Mouse (Mus musculus): Measurements from ENCODE around the gene Rae1. TPM values are rescaled to one million over a fixed set of nuclear protein-coding genes. Genes with fewer than 3 reads are reported as not detected.

The Rae1 gene
- polyA plus RNA-seq, 1 experiment from 2014 or later: 150 TPM

- 32% methylated on average over 8 of the region's 8 CpGs for WGBS
- Histone ChIP-seq H3K9ac (no peak overlapping the region), H3K9me3 (no peaks in the 10 kb centered on the region), H3K36me3 (no peaks in the 10 kb centered on the region), H3K4me1 (peaks cover 18% of the 10 kb centered on the region; the same call in 1 of the 2 replicates), H3K27me3 (no peaks in the 10 kb centered on the region), H3K4me3 (no peak overlapping the region), H3K4me2 (replicated peaks) (no peak overlapping the region), H3K27ac (no peak overlapping the region)
- ATAC-seq (ENCODE audit: insufficient number of reproducible peaks, insufficient read depth, low FRiP score, low TSS enrichment): no peak
Observed at GRCm38 (mm10) chr2:173050604-173051382, 50.9 kb downstream of the Rae1 start.

- no peak overlapping the region for H3K9ac ChIP-seq
- 90% methylated on average over 8 of the region's 8 CpGs for WGBS
- H3K36me3 ChIP-seq: no peaks in the 10 kb centered on the region
- no peak for ATAC-seq (ENCODE audit: insufficient number of reproducible peaks, insufficient read depth, low FRiP score, low TSS enrichment)
- no peak overlapping the region for H3K27ac ChIP-seq
- no peaks in the 10 kb centered on the region for H3K27me3 ChIP-seq
- no peak overlapping the region for H3K4me3 ChIP-seq
- H3K9me3 ChIP-seq: no peaks in the 10 kb centered on the region
- H3K4me1 ChIP-seq: peaks cover 13% of the 10 kb centered on the region; the same call in 1 of the 2 replicates
- no peak overlapping the region for H3K4me2 ChIP-seq (replicated peaks)
Observed at GRCm38 (mm10) chr2:173052881-173053280, 53.0 kb downstream of the Rae1 start.

GRCm38 (mm10) chr2:173053846-173054245 is 53.9 kb downstream of the Rae1 start:
- Histone ChIP-seq H3K9me3 (no peaks in the 10 kb centered on the region), H3K4me2 (replicated peaks) (no peak overlapping the region), H3K27me3 (no peaks in the 10 kb centered on the region), H3K9ac (no peak overlapping the region), H3K36me3 (no peaks in the 10 kb centered on the region), H3K4me3 (no peak overlapping the region), H3K4me1 (peaks cover 13% of the 10 kb centered on the region; the same call in 1 of the 2 replicates), H3K27ac (no peak overlapping the region)
- 71% methylated on average over 6 of the region's 6 CpGs for WGBS
- ATAC-seq (ENCODE audit: insufficient number of reproducible peaks, insufficient read depth, low FRiP score, low TSS enrichment): no peak

GRCm38 (mm10) chr2:173056303-173056881 is 56.5 kb downstream of the Rae1 start:
- no peaks in the 10 kb centered on the region for H3K27me3 ChIP-seq
- 78% methylated on average over 10 of the region's 10 CpGs for WGBS
- H3K9ac ChIP-seq: no peak overlapping the region
- no peak for ATAC-seq (ENCODE audit: insufficient number of reproducible peaks, insufficient read depth, low FRiP score, low TSS enrichment)
- H3K4me3 ChIP-seq: no peak overlapping the region
- H3K27ac ChIP-seq: no peak overlapping the region
- H3K4me2 ChIP-seq (replicated peaks): no peak overlapping the region
- H3K36me3 ChIP-seq: no peaks in the 10 kb centered on the region
- H3K4me1 ChIP-seq: peaks cover under 1% of the 10 kb centered on the region; the same call in 1 of the 2 replicates
- no peaks in the 10 kb centered on the region for H3K9me3 ChIP-seq

- no peak for ATAC-seq (ENCODE audit: insufficient number of reproducible peaks, insufficient read depth, low FRiP score, low TSS enrichment)
- Histone ChIP-seq H3K36me3 (no peaks in the 10 kb centered on the region), H3K27ac (no peak overlapping the region), H3K4me1 (peaks cover 6% of the 10 kb centered on the region; the same call in 1 of the 2 replicates), H3K9ac (no peak overlapping the region), H3K4me3 (no peak overlapping the region), H3K9me3 (no peaks in the 10 kb centered on the region), H3K27me3 (no peaks in the 10 kb centered on the region), H3K4me2 (replicated peaks) (no peak overlapping the region)
- WGBS: 80% methylated on average over 11 of the region's 11 CpGs
Observed at GRCm38 (mm10) chr2:173056882-173057315, 57.0 kb downstream of the Rae1 start.

GRCm38 (mm10) chr2:173057623-173058022 is 57.7 kb downstream of the Rae1 start:
- 50% methylated on average over 10 of the region's 10 CpGs for WGBS
- no peak overlapping the region for H3K9ac ChIP-seq
- ATAC-seq (ENCODE audit: insufficient number of reproducible peaks, insufficient read depth, low FRiP score, low TSS enrichment): no peak
- H3K27ac ChIP-seq: no peak overlapping the region
- H3K4me3 ChIP-seq: no peak overlapping the region
- H3K4me1 ChIP-seq: peaks cover 6% of the 10 kb centered on the region; the same call in 1 of the 2 replicates
- H3K9me3 ChIP-seq: no peaks in the 10 kb centered on the region
- no peak overlapping the region for H3K4me2 ChIP-seq (replicated peaks)
- H3K27me3 ChIP-seq: no peaks in the 10 kb centered on the region
- H3K36me3 ChIP-seq: no peaks in the 10 kb centered on the region

GRCm38 (mm10) chr2:173058263-173058662 is 58.3 kb downstream of the Rae1 start:
- Histone ChIP-seq H3K4me1 (peaks cover 6% of the 10 kb centered on the region; the same call in 1 of the 2 replicates), H3K4me2 (replicated peaks) (no peak overlapping the region), H3K27me3 (no peaks in the 10 kb centered on the region), H3K36me3 (no peaks in the 10 kb centered on the region), H3K9me3 (no peaks in the 10 kb centered on the region), H3K4me3 (no peak overlapping the region), H3K9ac (no peak overlapping the region), H3K27ac (no peak overlapping the region)
- WGBS: 33% methylated on average over 11 of the region's 11 CpGs
- ATAC-seq (ENCODE audit: insufficient number of reproducible peaks, insufficient read depth, low FRiP score, low TSS enrichment): no peak

GRCm38 (mm10) chr2:173060450-173060849 is 60.5 kb downstream of the Rae1 start:
- Histone ChIP-seq H3K9ac (no peak overlapping the region), H3K9me3 (no peaks in the 10 kb centered on the region), H3K4me2 (replicated peaks) (no peak overlapping the region), H3K27ac (no peak overlapping the region), H3K4me1 (peaks cover 6% of the 10 kb centered on the region; the same call in 1 of the 2 replicates), H3K27me3 (no peaks in the 10 kb centered on the region), H3K36me3 (no peaks in the 10 kb centered on the region), H3K4me3 (no peak overlapping the region)
- no peak for ATAC-seq (ENCODE audit: insufficient number of reproducible peaks, insufficient read depth, low FRiP score, low TSS enrichment)
- 87% methylated on average over 9 of the region's 9 CpGs for WGBS

GRCm38 (mm10) chr2:173061443-173062351 is 61.8 kb downstream of the Rae1 start:
- Histone ChIP-seq H3K9me3 (no peaks in the 10 kb centered on the region), H3K9ac (no peak overlapping the region), H3K27ac (no peak overlapping the region), H3K27me3 (no peaks in the 10 kb centered on the region), H3K4me3 (no peak overlapping the region), H3K4me2 (replicated peaks) (no peak overlapping the region), H3K4me1 (peaks cover 6% of the 10 kb centered on the region; the same call in 1 of the 2 replicates), H3K36me3 (no peaks in the 10 kb centered on the region)
- 70% methylated on average over 15 of the region's 15 CpGs for WGBS
- ATAC-seq (ENCODE audit: insufficient number of reproducible peaks, insufficient read depth, low FRiP score, low TSS enrichment): no peak

GRCm38 (mm10) chr2:173063219-173063618 is 63.3 kb downstream of the Rae1 start:
- peaks cover 6% of the 10 kb centered on the region; the same call in 1 of the 2 replicates for H3K4me1 ChIP-seq
- ATAC-seq (ENCODE audit: insufficient number of reproducible peaks, insufficient read depth, low FRiP score, low TSS enrichment): no peak
- no peak overlapping the region for H3K4me3 ChIP-seq
- no peak overlapping the region for H3K9ac ChIP-seq
- no peak overlapping the region for H3K4me2 ChIP-seq (replicated peaks)
- H3K9me3 ChIP-seq: peaks cover 5% of the 10 kb centered on the region; the same call in 1 of the 2 replicates
- 88% methylated on average over 1 of the region's 1 CpGs for WGBS
- H3K27me3 ChIP-seq: no peaks in the 10 kb centered on the region
- H3K36me3 ChIP-seq: no peaks in the 10 kb centered on the region
- no peak overlapping the region for H3K27ac ChIP-seq

- no peaks in the 10 kb centered on the region for H3K27me3 ChIP-seq
- H3K9me3 ChIP-seq: peaks cover 7% of the 10 kb centered on the region; the same call in 1 of the 2 replicates
- no peak overlapping the region for H3K27ac ChIP-seq
- no peaks in the 10 kb centered on the region for H3K36me3 ChIP-seq
- no peak overlapping the region for H3K4me2 ChIP-seq (replicated peaks)
- ATAC-seq (ENCODE audit: insufficient number of reproducible peaks, insufficient read depth, low FRiP score, low TSS enrichment): no peak
- H3K4me1 ChIP-seq: peaks cover 6% of the 10 kb centered on the region; the same call in 1 of the 2 replicates
- H3K9ac ChIP-seq: no peak overlapping the region
- WGBS: 94% methylated on average over 2 of the region's 2 CpGs
- no peak overlapping the region for H3K4me3 ChIP-seq
Observed at GRCm38 (mm10) chr2:173064864-173065263, 64.9 kb downstream of the Rae1 start.

All from embryonic facial prominence, embryonic 12.5 days (tissue).